Mouse (Mus musculus) c-Kit-positive CD71-negative TER-119-negative erythroid progenitor cells, embryonic 14.5 days (primary cell): Measurements from ENCODE around the gene Tle4.
"Not testable (repeated sequence)": the region's sequence is repeated elsewhere in the genome, so short reads cannot be mapped to it uniquely, and the experiment has no call there.

Experiments
- DNase-seq: peaks from one replicate; pipeline ENCODE4 v3.0.0-alpha.2; 2013; ENCODE audit warnings: low read depth

Gene Tle4

GRCm38 (mm10) chr19:14597917-14598689 lies at the start of gene Tle4:
Tle4 (minus strand) TSS chr19:14598051.
- DNase-seq: peak; percentile 95

- DNase-seq: no peak
These were observed 47.8 kb upstream of the Tle4 start for GRCm38 (mm10) chr19:14645666-14646065.

DNA sequence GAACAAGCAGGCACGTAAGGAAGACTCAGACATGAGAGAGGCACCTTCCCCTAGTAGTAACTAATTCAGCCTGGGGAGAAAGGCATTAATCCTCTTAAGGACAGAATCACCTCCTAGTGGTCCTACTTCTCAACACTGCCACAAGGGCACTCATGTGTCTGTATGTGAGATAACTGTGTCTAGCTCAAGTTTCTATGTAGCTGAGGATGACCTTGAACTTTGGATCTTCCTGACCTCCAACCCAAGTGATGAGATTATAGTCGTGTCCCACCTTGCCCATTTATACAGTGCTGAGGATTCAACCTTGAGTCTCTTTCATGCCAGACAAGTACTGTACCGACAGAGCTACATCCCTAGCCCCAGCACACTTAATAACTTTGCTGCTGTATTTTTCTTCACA lies 46.9 kb upstream of the Tle4 start:
- no peak for DNase-seq

- DNase-seq: not testable (repeated sequence)
These were observed 45.2 kb upstream of the Tle4 start for GRCm38 (mm10) chr19:14643091-14643490.

DNA sequence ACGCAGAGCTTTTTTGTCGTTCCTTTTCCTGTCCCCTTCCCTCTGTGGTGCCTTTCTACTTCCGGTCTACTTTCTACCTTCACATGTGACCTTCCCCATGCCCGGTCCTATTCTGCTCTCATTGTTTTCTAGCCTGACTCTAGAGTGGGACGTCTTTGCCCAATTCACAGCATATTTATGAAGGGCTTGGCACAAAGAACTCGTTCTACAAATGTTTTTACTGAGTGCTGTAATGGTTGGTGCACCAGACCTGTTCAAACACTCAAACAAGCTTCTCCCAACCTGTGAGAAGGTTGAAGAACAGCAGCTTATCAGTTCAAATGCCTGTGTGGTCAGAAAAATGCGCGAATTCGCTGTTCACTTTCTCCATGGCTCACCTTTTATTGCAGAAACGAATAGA lies 44.8 kb upstream of the Tle4 start:
- DNase-seq: no peak

DNA sequence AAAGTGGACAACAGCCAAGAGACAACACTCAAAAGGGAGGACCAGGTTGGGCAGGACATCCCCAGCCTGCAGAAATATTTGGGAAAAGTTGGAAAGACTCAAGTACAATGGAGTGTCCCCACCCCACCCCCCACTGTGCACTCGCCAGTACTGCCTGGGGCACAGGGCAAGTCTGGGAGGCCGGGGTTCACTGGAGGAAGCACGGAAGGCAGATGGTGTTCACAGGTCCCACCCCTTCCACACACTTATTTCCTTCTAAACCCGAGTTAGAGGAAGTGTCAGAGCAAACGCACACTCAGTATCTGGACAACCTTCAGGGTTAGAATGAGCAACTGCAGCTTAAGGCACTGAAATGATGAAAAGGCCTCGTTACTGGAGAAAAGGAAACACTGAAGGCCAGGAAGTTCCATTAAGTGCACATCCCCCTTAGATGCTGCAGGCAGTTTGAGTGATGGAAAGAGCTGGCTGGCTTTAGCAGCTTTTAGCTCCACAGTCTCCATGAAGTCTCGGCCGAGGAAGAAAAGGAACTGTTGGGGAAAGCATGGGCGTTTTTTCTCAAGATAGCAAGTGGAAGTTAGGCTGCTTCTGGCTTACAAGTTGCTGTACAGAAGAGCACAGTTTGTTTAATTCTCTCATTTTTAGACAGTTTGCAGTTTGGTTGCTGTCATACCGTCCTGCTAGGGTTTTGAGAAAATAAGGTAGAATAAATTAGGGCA lies 37.5 kb upstream of the Tle4 start:
- DNase-seq: no peak

DNA sequence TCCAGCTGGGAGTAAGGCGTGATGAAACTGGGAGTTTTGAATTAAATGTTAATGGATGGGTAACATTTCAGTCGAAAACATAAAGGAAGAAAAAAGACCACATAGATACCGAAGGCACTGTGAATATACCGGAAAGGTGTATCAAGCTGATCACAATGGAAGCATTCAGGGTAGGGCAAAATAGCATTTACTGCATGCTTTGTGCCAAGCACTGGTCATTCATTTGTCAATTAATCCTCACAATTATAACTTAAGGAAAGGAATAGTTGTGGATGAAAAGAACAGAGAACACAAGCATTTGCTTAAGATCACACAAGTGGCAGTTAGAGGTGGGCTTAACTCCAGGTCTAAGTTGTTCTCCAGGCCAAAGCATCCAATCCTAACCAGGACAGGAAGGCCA lies 25.5 kb upstream of the Tle4 start:
- DNase-seq: no peak

DNA sequence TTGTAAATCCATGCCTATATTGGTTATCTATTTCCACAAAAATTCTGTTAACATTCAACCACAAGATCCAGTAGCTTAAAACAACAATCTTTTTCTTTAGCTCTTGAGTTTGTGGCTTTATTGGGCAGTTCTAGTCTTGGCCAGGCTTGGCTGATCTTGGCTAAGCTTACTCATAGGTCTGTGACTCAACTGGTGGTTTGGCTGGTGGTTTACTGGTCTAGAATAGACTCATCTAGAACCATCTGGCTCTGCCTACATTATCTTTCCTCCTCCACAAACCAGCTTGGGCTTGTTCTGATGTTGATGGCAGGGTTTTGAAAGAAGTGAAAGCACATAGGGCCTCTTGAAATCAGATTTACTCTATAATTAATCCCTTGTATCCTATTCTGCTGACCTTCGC lies 22.7 kb upstream of the Tle4 start:
- DNase-seq: no peak

GRCm38 (mm10) chr19:14619814-14620213 lies 22.0 kb upstream of the Tle4 start:
- DNase-seq: no peak

GRCm38 (mm10) chr19:14614816-14615215 lies 17.0 kb upstream of the Tle4 start:
- DNase-seq: no peak

GRCm38 (mm10) chr19:14610542-14611317 lies 12.9 kb upstream of the Tle4 start:
- no peak for DNase-seq

- no peak for DNase-seq
These were observed 3.0 kb upstream of the Tle4 start for GRCm38 (mm10) chr19:14600841-14601240.

DNA sequence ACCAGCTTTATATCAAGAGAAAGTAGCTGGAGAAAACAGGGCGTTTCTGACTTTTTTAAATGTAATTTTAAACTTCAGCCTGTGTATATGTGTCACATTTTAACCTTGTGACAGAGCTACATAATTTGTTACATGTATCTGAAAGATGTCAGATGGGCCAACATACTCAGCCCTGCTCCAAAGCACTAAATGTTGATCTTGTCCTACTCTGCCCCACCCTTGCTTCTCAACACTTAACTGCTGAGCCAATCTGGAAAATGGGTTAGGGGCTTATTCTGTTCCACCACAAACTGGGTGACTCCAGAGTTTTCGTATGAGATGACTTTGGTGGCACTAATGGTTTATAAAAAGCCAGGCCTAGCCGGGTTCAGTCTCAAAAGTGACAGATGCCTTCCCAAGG lies 2.5 kb upstream of the Tle4 start:
- no peak for DNase-seq

GRCm38 (mm10) chr19:14599851-14600251 lies 2.0 kb upstream of the Tle4 start:
- DNase-seq: no peak

- no peak for DNase-seq
These were observed 938 bp upstream of the Tle4 start for GRCm38 (mm10) chr19:14598690-14599288.

DNA sequence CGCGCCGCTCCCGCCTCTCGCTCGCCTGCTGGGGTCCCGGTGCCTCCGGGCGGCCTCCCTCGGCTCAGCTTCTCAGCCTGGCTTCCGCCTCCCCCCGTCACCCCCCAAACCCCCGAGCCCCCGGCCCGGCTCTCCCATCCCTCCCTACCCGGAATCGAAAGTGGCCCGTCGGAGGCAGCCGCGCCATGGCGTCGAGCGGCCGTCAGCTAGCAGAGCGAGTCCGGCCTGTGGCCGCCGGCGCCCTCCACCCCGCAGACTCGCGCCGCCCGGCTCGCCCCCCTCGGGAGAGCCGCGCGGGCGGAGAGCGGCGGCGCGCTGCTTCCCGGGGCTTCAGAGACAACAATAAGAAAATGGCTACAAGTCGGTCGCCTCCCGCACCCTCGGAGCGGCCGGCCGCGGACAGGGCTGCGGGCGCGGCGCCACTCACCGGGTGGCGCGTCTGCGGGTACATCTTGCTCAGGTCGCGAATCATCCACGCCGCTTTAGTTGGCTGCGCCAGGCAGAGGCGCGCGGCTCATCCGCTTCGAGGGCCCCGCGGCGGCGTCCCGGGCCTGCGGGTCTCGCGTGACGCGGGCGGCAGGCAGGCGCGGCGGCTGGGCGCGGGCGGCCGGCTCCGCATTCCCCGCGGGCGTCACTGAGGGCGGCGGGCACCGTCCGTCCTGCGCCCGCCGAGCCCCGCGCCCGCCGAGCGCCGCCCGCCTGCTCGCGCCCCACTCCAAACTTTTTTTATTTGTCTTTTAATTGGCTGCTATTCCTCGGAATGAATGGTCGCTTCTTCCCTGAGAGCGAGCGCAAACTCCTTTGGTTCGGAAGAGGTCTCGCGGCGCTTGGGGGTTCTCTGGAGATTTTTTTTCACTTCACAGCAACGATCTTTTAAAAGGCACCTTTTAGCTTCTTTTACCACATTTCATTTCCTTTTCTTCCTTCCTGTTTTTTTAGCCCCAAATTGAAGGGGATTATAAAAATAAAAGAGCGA lies 622 bp downstream of the Tle4 start:
- peak; percentile 34 for DNase-seq

GRCm38 (mm10) chr19:14596358-14596940 lies 1.4 kb downstream of the Tle4 start:
- DNase-seq: no peak

- DNase-seq: no peak
These were observed 2.4 kb downstream of the Tle4 start for GRCm38 (mm10) chr19:14595390-14595997.

- DNase-seq: no peak
These were observed 3.3 kb downstream of the Tle4 start for GRCm38 (mm10) chr19:14594537-14594936.

- DNase-seq: no peak
These were observed 5.9 kb downstream of the Tle4 start for GRCm38 (mm10) chr19:14591809-14592535.
